Mouse (Mus musculus): ENCODE measurements around the gene Rhobtb3. TPM values are rescaled to one million over a fixed set of nuclear protein-coding genes. Genes with fewer than 3 reads are reported as not detected.

The Rhobtb3 gene
- 71.1 and 72.3 TPM in 2 replicates for polyA plus RNA-seq (2014; fragmentation: Nextera tagmentation; extraction: Ambion mirVana)

GRCm38 (mm10) chr13:75943189-75944043 lies at the start of gene Rhobtb3:
Gene Rhobtb3 (minus strand): TSS chr13:75943925.
- Histone ChIP-seq H3K27ac (ENCODE audit: low read depth, low read length) (peak within 1 kb of the TSS; percentile 99), H3K27me3 (ENCODE audit: control insufficient read depth, insufficient read depth, low read length) (no peaks in the 10 kb centered on the region), H3K4me2 (peak within 1 kb of the TSS; percentile 54), H3K36me3 (ENCODE audit: control insufficient read depth, insufficient read depth, low read length) (peaks cover 1% of the 10 kb centered on the region; the same call in 1 of the 2 replicates), H3K9me3 (ENCODE audit: control insufficient read depth, low read length) (no peaks in the 10 kb centered on the region), H3K4me1 (ENCODE audit: control insufficient read depth, insufficient read depth, low read length) (peaks cover 11% of the 10 kb centered on the region), H3K9ac (ENCODE audit: low read length) (peak within 1 kb of the TSS; percentile 96), H3K4me3 (ENCODE audit: low read depth, low read length) (peak within 1 kb of the TSS; percentile 79)
- under 1% methylated on average over 86 of the region's 110 CpGs for WGBS
- ATAC-seq (ENCODE audit: low FRiP score) (peak; percentile 93), DNase-seq (ENCODE audit: low spot score, missing footprints) (peak; percentile 99)

GRCm38 (mm10) chr13:75992169-75993028 lies 48.7 kb upstream of the Rhobtb3 start:
- no peak overlapping the region for H3K27ac ChIP-seq (ENCODE audit: low read depth, low read length)
- no peak overlapping the region for H3K9ac ChIP-seq (ENCODE audit: low read length)
- WGBS, result 66% methylated on average over 9 of the region's 9 CpGs
- no peaks in the 10 kb centered on the region for H3K27me3 ChIP-seq (ENCODE audit: control insufficient read depth, insufficient read depth, low read length)
- DNase-seq (ENCODE audit: low spot score, missing footprints) (no peak), ATAC-seq (ENCODE audit: low FRiP score) (peak; percentile 89)
- no peak overlapping the region for H3K4me2 ChIP-seq
- no peaks in the 10 kb centered on the region for H3K36me3 ChIP-seq (ENCODE audit: control insufficient read depth, insufficient read depth, low read length)
- H3K4me3 ChIP-seq (ENCODE audit: low read depth, low read length), result no peak overlapping the region
- H3K9me3 ChIP-seq (ENCODE audit: control insufficient read depth, low read length), result no peaks in the 10 kb centered on the region
- H3K4me1 ChIP-seq (ENCODE audit: control insufficient read depth, insufficient read depth, low read length), result no peaks in the 10 kb centered on the region

GRCm38 (mm10) chr13:75988096-75988495 lies 44.4 kb upstream of the Rhobtb3 start:
- Histone ChIP-seq H3K4me3 (ENCODE audit: low read depth, low read length) (no peak overlapping the region), H3K36me3 (ENCODE audit: control insufficient read depth, insufficient read depth, low read length) (no peaks in the 10 kb centered on the region), H3K4me1 (ENCODE audit: control insufficient read depth, insufficient read depth, low read length) (no peaks in the 10 kb centered on the region), H3K4me2 (no peak overlapping the region), H3K27ac (ENCODE audit: low read depth, low read length) (no peak overlapping the region), H3K9ac (ENCODE audit: low read length) (no peak overlapping the region), H3K9me3 (ENCODE audit: control insufficient read depth, low read length) (no peaks in the 10 kb centered on the region), H3K27me3 (ENCODE audit: control insufficient read depth, insufficient read depth, low read length) (no peaks in the 10 kb centered on the region)
- DNase-seq (ENCODE audit: low spot score, missing footprints), result no peak
- 91% methylated on average over 1 of the region's 1 CpGs for WGBS
- no peak for ATAC-seq (ENCODE audit: low FRiP score)

- no peak overlapping the region for H3K4me2 ChIP-seq
- no peaks in the 10 kb centered on the region for H3K27me3 ChIP-seq (ENCODE audit: control insufficient read depth, insufficient read depth, low read length)
- DNase-seq (ENCODE audit: low spot score, missing footprints), result no peak
- H3K4me3 ChIP-seq (ENCODE audit: low read depth, low read length), result no peak overlapping the region
- no peaks in the 10 kb centered on the region for H3K9me3 ChIP-seq (ENCODE audit: control insufficient read depth, low read length)
- no peak overlapping the region for H3K9ac ChIP-seq (ENCODE audit: low read length)
- no peak for ATAC-seq (ENCODE audit: low FRiP score)
- H3K4me1 ChIP-seq (ENCODE audit: control insufficient read depth, insufficient read depth, low read length), result no peaks in the 10 kb centered on the region
- H3K36me3 ChIP-seq (ENCODE audit: control insufficient read depth, insufficient read depth, low read length), result no peaks in the 10 kb centered on the region
- no peak overlapping the region for H3K27ac ChIP-seq (ENCODE audit: low read depth, low read length)
These were observed 38.2 kb upstream of the Rhobtb3 start for GRCm38 (mm10) chr13:75981901-75982300.

- WGBS, result 83% methylated on average over 2 of the region's 2 CpGs
- no peak for ATAC-seq (ENCODE audit: low FRiP score)
- H3K9me3 ChIP-seq (ENCODE audit: control insufficient read depth, low read length), result no peaks in the 10 kb centered on the region
These were observed 32.9 kb upstream of the Rhobtb3 start for GRCm38 (mm10) chr13:75976649-75977048.

GRCm38 (mm10) chr13:75976218-75976617 lies 32.5 kb upstream of the Rhobtb3 start:
- WGBS, result 94% methylated on average over 2 of the region's 2 CpGs
- no peak overlapping the region for H3K4me2 ChIP-seq
- H3K27ac ChIP-seq (ENCODE audit: low read depth, low read length), result no peak overlapping the region
- no peaks in the 10 kb centered on the region for H3K4me1 ChIP-seq (ENCODE audit: control insufficient read depth, insufficient read depth, low read length)
- H3K27me3 ChIP-seq (ENCODE audit: control insufficient read depth, insufficient read depth, low read length), result no peaks in the 10 kb centered on the region
- no peak overlapping the region for H3K4me3 ChIP-seq (ENCODE audit: low read depth, low read length)
- H3K9ac ChIP-seq (ENCODE audit: low read length), result no peak overlapping the region
- H3K36me3 ChIP-seq (ENCODE audit: control insufficient read depth, insufficient read depth, low read length), result no peaks in the 10 kb centered on the region
- DNase-seq (ENCODE audit: low spot score, missing footprints), result no peak
- ATAC-seq (ENCODE audit: low FRiP score), result no peak
- H3K9me3 ChIP-seq (ENCODE audit: control insufficient read depth, low read length), result no peaks in the 10 kb centered on the region

More at GRCm38 (mm10) chr13:75976649-75977048, 32.9 kb upstream of the Rhobtb3 start:
- no peak overlapping the region for H3K9ac ChIP-seq (ENCODE audit: low read length)
- H3K36me3 ChIP-seq (ENCODE audit: control insufficient read depth, insufficient read depth, low read length), result no peaks in the 10 kb centered on the region
- DNase-seq (ENCODE audit: low spot score, missing footprints), result no peak
- H3K4me3 ChIP-seq (ENCODE audit: low read depth, low read length), result no peak overlapping the region
- H3K4me1 ChIP-seq (ENCODE audit: control insufficient read depth, insufficient read depth, low read length), result no peaks in the 10 kb centered on the region
- no peaks in the 10 kb centered on the region for H3K27me3 ChIP-seq (ENCODE audit: control insufficient read depth, insufficient read depth, low read length)
- no peak overlapping the region for H3K4me2 ChIP-seq
- no peak overlapping the region for H3K27ac ChIP-seq (ENCODE audit: low read depth, low read length)

- H3K27me3 ChIP-seq (ENCODE audit: control insufficient read depth, insufficient read depth, low read length), result no peaks in the 10 kb centered on the region
- H3K4me1 ChIP-seq (ENCODE audit: control insufficient read depth, insufficient read depth, low read length), result no peaks in the 10 kb centered on the region
- 70% methylated on average over 1 of the region's 1 CpGs for WGBS
- no peaks in the 10 kb centered on the region for H3K36me3 ChIP-seq (ENCODE audit: control insufficient read depth, insufficient read depth, low read length)
- ATAC-seq (ENCODE audit: low FRiP score) (no peak), DNase-seq (ENCODE audit: low spot score, missing footprints) (no peak)
- no peak overlapping the region for H3K4me2 ChIP-seq
- H3K9ac ChIP-seq (ENCODE audit: low read length), result no peak overlapping the region
- no peaks in the 10 kb centered on the region for H3K9me3 ChIP-seq (ENCODE audit: control insufficient read depth, low read length)
- no peak overlapping the region for H3K27ac ChIP-seq (ENCODE audit: low read depth, low read length)
- H3K4me3 ChIP-seq (ENCODE audit: low read depth, low read length), result no peak overlapping the region
These were observed 31.9 kb upstream of the Rhobtb3 start for GRCm38 (mm10) chr13:75975629-75976028.

- H3K4me1 ChIP-seq (ENCODE audit: control insufficient read depth, insufficient read depth, low read length), result no peaks in the 10 kb centered on the region
- no peaks in the 10 kb centered on the region for H3K27me3 ChIP-seq (ENCODE audit: control insufficient read depth, insufficient read depth, low read length)
- H3K36me3 ChIP-seq (ENCODE audit: control insufficient read depth, insufficient read depth, low read length), result no peaks in the 10 kb centered on the region
- DNase-seq (ENCODE audit: low spot score, missing footprints), result no peak
- H3K4me3 ChIP-seq (ENCODE audit: low read depth, low read length), result no peak overlapping the region
- 82% methylated on average over 2 of the region's 2 CpGs for WGBS
- no peak for ATAC-seq (ENCODE audit: low FRiP score)
- no peak overlapping the region for H3K27ac ChIP-seq (ENCODE audit: low read depth, low read length)
- H3K9ac ChIP-seq (ENCODE audit: low read length), result no peak overlapping the region
- no peaks in the 10 kb centered on the region for H3K9me3 ChIP-seq (ENCODE audit: control insufficient read depth, low read length)
- H3K4me2 ChIP-seq, result no peak overlapping the region
These were observed 30.8 kb upstream of the Rhobtb3 start for GRCm38 (mm10) chr13:75974481-75974880.

GRCm38 (mm10) chr13:75966850-75967249 lies 23.1 kb upstream of the Rhobtb3 start, which contains the start of gene Spata9:
Gene Spata9 (plus strand): TSS chr13:75967150.
- no peak for DNase-seq (ENCODE audit: low spot score, missing footprints)
- Histone ChIP-seq H3K27ac (ENCODE audit: low read depth, low read length) (no peak within 1 kb of the TSS), H3K4me1 (ENCODE audit: control insufficient read depth, insufficient read depth, low read length) (no peaks in the 10 kb centered on the region), H3K4me2 (no peak within 1 kb of the TSS), H3K9ac (ENCODE audit: low read length) (no peak within 1 kb of the TSS), H3K27me3 (ENCODE audit: control insufficient read depth, insufficient read depth, low read length) (no peaks in the 10 kb centered on the region), H3K9me3 (ENCODE audit: control insufficient read depth, low read length) (no peaks in the 10 kb centered on the region), H3K4me3 (ENCODE audit: low read depth, low read length) (no peak within 1 kb of the TSS), H3K36me3 (ENCODE audit: control insufficient read depth, insufficient read depth, low read length) (no peaks in the 10 kb centered on the region)
- WGBS, result 82% methylated on average over 1 of the region's 1 CpGs
- ATAC-seq (ENCODE audit: low FRiP score), result no peak
